Mouse (Mus musculus) kidney, adult 11 months (tissue): Measurements from ENCODE around the gene Dusp13.

ENCODE experiments used
- DNase-seq: peaks from one replicate; pipeline ENCODE4 v3.0.0; 2022

The Dusp13 gene

GRCm38 (mm10) chr14:21750881-21751542, at the start of gene Dusp13:
Gene Dusp13 (minus strand): TSS chr14:21751181.
- DNase-seq, result peak; percentile 78

- DNase-seq, result no peak
Observed at GRCm38 (mm10) chr14:21800641-21801040, 49.7 kb upstream of the Dusp13 start.

- DNase-seq, result no peak
Observed at GRCm38 (mm10) chr14:21792250-21792649, 41.3 kb upstream of the Dusp13 start.

- no peak for DNase-seq
Observed at GRCm38 (mm10) chr14:21791722-21792121, 40.7 kb upstream of the Dusp13 start.

- DNase-seq, result no peak
Observed at GRCm38 (mm10) chr14:21790585-21791251, 39.7 kb upstream of the Dusp13 start.

- peak; percentile 26 for DNase-seq
Observed at GRCm38 (mm10) chr14:21788121-21788520, 37.1 kb upstream of the Dusp13 start.

- DNase-seq, result peak; percentile 40
Observed at GRCm38 (mm10) chr14:21787374-21787773, 36.4 kb upstream of the Dusp13 start.

- peak; percentile 71 for DNase-seq
Observed at GRCm38 (mm10) chr14:21786500-21786899, 35.5 kb upstream of the Dusp13 start.

- peak; percentile 21 for DNase-seq
Observed at GRCm38 (mm10) chr14:21776201-21776600, 25.2 kb upstream of the Dusp13 start.

- no peak for DNase-seq
Observed at GRCm38 (mm10) chr14:21773946-21774345, 23.0 kb upstream of the Dusp13 start.

GRCm38 (mm10) chr14:21772506-21773281, 21.7 kb upstream of the Dusp13 start:
- DNase-seq, result no peak

- no peak for DNase-seq
Observed at GRCm38 (mm10) chr14:21766398-21766958, 15.5 kb upstream of the Dusp13 start.

GRCm38 (mm10) chr14:21765754-21766397, 14.9 kb upstream of the Dusp13 start:
- DNase-seq, result no peak

GRCm38 (mm10) chr14:21764646-21765045, 13.7 kb upstream of the Dusp13 start:
- no peak for DNase-seq

- DNase-seq, result no peak
Observed at GRCm38 (mm10) chr14:21763736-21764135, 12.8 kb upstream of the Dusp13 start.

GRCm38 (mm10) chr14:21761560-21761959, 10.6 kb upstream of the Dusp13 start:
- DNase-seq, result no peak

- DNase-seq, result no peak
Observed at GRCm38 (mm10) chr14:21753367-21753766, 2.4 kb upstream of the Dusp13 start.

GRCm38 (mm10) chr14:21752411-21752810, 1.4 kb upstream of the Dusp13 start:
- DNase-seq, result no peak

GRCm38 (mm10) chr14:21750008-21750880, 737 bp downstream of the Dusp13 start, which contains the start of gene Samd8:
Gene Samd8 (plus strand): TSS chr14:21750531.
- DNase-seq, result peak; percentile 79

GRCm38 (mm10) chr14:21748142-21748870, 2.7 kb downstream of the Dusp13 start:
- no peak for DNase-seq
